Mouse (Mus musculus) embryo, embryonic 11.5 days (tissue): Measurements from ENCODE around the gene Mtor.

Experiments
- DNase-seq: peaks from one replicate; pipeline ENCODE4 v3.0.0-alpha.2; 2012; ENCODE audit warnings: low read depth, low spot score

Gene Mtor

GRCm38 (mm10) chr4:148595916-148596315 is 147.5 kb downstream of the Mtor start:
- DNase-seq: no peak

- no peak for DNase-seq
These were observed 148.3 kb downstream of the Mtor start for GRCm38 (mm10) chr4:148596731-148597130.

- DNase-seq: no peak
These were observed 150.4 kb downstream of the Mtor start for GRCm38 (mm10) chr4:148598826-148599225.

- DNase-seq: no peak
These were observed 151.9 kb downstream of the Mtor start for GRCm38 (mm10) chr4:148600316-148600715.

GRCm38 (mm10) chr4:148601871-148602270 is 153.5 kb downstream of the Mtor start:
- DNase-seq: no peak

GRCm38 (mm10) chr4:148602357-148603120 is 154.1 kb downstream of the Mtor start, which contains the start of gene Masp2:
Gene Masp2, plus strand, starts transcription at chr4:148602554.
- no peak for DNase-seq

GRCm38 (mm10) chr4:148603376-148604139 is 155.1 kb downstream of the Mtor start:
- DNase-seq: no peak

- DNase-seq: no peak
These were observed 155.7 kb downstream of the Mtor start for GRCm38 (mm10) chr4:148604141-148604540.

- peak; percentile 39 for DNase-seq
These were observed 156.2 kb downstream of the Mtor start for GRCm38 (mm10) chr4:148604541-148605165.
